Mouse (Mus musculus) regulatory T cell (primary cell): ENCODE results near the gene Scn3a.
"Not testable (repeated sequence)": the region's sequence is repeated elsewhere in the genome, so short reads cannot be mapped to it uniquely, and the experiment has no call there.

Experiments used
- in situ Hi-C: fragments of 300-600 bp; cut with MboI, MseI; formaldehyde crosslinking; loops from one replicate; pipeline ENCODE4 v1.15.1; 2025; ENCODE audit warnings: high pct_unique_total_duplicates

The Scn3a gene

DNA sequence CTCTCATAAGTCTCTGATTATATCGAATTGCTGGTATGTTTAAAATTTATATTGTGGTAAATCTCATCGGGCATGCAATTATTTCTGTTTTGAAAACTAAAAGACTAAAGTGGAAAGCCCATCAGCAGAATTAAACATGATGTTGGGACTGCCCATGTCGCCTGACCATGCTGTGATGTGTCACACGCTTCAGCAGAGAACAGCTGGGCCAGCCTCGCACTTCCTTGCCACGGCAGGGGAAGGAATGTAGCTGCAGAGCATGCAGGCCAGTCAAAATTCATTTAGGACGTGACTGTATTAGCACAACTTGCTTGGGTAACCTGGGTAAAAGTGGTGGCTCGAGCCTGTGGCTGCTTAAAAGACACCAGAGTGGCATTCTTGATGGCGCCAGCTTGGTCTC, 77.0 kb downstream of the Scn3a start:
- in situ Hi-C loops, result no loop called here

DNA sequence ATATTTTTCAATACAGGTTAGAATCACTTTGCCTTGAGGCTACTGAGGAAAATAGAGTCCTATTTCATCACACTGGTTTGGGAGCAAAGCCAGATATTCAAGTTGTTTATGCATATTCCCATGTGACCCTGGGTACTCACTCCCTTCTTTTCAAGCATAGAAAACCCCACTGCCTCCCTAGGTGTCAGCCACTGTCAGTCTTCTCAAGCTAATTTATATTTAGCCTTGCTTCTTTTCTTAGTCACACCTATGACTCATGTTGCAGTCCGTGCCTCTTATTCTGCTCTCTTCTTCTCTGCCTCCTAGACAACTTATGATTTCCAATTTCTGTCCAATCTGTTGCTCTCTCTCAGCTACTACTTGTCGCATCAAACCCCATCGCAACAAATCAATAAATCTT, 84.0 kb downstream of the Scn3a start:
- in situ Hi-C loops, result loop anchor here (10.0 kb wide), 1 partner anchor 1641 kb away; no protein-coding TSS in a partner anchor

DNA sequence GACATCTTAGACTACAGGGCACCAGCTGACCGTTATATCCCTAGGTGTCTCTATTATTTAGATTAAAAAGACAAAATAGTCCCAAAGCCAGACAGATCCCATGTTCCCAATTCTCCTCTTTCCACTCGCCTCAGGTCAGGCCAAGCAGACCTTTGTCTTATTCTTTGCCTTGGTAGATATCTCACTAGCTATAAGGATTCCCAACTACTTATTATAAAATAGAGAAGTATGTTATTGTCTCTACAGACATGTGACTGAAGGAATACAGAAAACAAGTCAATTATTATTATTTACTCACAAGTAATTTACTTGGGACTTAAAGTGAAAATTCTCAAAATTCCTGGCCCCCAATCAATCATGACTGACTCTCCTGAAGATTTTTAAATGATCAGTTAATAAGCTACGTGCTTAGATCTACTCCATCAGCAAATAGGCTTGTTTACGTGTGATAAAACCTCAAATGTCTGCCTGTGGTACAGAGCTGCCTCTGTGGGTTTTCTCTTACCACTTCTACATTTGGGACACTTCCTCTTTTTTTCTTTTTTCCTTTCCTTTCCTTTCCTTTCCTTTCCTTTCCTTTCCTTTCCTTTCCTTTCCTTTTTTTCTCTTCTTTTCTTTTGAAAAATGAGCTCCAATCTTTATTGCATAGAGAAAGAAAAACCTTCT, 86.3 kb downstream of the Scn3a start:
- in situ Hi-C loops, result loop anchor here (10.0 kb wide), 1 partner anchor 1644 kb away; no protein-coding TSS in a partner anchor

DNA sequence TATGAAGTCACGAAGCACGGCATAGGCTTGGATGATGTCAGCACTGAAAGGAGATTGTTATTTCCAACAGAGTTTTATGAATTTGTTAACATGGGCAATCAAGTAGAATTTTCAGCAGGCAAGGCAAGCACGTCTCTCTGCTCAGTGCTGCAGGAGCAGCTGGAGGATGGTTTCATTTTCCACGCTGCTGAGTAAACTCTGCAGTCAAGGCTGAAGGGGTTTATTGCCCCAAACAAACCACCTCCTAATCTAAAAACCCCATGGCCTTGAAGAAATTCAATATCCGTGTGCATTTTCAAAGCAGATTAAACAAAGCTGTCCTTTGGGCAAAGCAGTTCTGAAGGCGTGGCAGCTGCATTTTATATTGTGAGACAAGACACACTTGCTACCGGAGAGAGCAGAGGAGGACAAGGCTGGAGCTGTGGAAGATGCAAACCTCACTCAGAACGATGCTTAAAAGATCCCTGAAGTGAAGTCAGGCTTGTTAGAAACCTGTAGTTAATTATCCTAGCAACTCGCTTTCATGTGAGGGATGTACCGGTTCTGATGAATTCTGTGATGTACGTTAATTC, 96.0 kb downstream of the Scn3a start:
- in situ Hi-C loops, result no loop called here

DNA sequence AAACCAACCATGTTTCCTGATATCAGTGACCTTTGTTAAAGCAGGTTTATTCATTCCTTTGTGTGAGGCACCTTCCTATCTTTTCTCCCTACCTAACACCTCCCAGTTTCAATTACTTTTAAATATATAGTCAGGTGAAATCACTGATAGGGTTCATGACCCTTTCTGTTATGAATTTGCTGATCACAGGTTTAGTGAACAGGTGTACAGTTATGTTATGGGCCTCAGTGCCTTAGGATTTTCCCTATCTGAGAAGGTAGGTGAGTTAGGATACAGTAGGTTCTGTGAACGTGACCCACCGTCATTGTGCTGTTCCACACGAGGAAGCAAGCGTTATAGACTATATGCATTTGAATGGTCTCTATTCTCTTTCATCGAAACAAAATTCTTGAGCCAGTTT, 101.7 kb downstream of the Scn3a start:
- in situ Hi-C loops, result no loop called here

DNA sequence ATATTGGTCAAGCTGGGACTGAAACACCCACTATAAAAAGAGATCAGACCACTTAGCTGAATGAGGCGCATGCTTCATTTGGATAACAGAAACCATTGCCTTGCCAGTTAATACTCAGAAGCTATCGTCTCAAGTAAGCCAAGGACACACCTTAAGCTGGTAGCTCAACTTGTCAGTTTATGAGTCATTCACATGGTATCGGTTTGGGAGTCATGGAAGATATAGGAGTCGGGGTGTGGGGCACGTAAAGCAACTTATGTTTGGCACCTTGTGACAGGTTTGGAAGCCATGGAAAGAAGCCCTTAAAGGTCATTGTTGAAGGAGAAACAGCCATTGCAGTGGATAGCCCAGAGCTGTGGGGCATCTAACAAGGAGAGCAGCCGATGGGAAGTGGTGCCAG, 113.7 kb downstream of the Scn3a start:
- in situ Hi-C loops, result no loop called here

DNA sequence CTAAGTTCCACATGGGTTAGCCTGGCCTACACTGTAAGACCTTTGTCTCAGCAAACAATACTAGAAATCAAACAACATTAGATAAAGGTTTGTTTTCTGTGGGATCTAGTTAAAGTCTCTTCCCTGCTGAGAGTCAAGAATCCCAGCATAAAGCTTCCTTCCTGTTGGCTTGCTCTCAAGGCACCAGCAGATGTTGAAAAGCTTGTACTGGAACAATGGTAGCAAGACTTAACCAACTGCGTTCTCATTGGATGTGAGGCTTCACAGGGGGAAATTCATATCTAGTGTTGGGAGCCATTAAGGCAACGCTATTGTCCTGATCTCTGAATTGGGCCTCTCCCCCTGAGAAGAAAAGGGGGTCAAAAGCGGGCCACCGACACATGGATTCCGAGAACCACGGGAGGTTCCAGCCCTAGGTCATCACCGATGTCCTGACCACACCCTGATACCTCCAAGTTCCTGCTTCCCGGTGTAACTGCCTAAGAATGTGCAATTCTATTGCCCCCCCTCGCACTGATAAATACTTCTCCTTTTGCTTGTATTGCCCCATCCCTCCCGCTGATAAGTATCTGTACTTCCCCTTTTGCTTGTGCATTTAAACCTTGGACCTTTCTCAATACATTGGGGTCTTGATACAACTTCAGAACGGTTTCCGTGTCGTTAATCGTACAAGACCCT, 115.9 kb downstream of the Scn3a start:
- in situ Hi-C loops, result not testable (repeated sequence)

DNA sequence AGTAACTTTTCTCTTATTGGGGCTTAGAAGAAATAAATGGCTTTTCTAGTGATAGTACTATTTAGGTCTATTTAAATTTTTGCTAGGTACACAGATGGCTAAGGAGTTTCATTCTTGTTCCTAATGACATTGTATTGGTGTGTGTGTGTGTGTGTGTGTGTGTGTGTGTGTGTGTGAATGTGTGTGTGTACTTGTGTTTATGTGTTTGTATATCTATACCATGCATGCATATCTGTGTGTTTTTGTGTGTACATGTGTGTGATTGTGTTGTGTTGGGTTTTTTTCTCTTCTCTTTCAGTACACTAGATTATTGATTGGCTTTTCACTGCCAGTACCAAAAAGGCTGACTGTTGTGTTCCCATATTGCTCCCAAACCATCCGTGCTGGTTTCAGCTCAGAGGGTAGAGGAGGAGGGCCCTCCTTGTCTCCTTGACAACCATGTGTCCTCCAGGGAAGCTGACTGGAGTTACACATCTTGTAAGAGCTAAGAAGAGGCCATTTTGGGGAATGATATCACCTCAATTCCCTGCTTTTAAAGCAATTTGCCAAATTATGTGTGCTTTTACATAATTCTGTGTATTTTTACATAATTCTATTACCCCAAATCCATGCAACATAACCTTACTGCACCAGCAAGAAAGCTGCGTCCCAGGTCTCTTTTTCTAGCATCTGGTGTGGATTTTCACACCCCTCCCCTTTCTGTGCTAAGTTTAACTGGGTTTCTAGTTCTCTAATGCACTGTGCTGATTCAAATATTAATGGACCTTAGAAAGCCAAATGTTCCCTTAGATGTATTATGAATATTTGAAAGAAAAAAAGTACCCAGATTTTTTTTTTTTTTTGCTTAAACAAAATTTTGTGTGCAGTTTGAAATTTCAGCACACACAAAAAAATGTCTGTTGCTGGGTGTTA, 116.7 kb downstream of the Scn3a start:
- in situ Hi-C loops, result no loop called here

DNA sequence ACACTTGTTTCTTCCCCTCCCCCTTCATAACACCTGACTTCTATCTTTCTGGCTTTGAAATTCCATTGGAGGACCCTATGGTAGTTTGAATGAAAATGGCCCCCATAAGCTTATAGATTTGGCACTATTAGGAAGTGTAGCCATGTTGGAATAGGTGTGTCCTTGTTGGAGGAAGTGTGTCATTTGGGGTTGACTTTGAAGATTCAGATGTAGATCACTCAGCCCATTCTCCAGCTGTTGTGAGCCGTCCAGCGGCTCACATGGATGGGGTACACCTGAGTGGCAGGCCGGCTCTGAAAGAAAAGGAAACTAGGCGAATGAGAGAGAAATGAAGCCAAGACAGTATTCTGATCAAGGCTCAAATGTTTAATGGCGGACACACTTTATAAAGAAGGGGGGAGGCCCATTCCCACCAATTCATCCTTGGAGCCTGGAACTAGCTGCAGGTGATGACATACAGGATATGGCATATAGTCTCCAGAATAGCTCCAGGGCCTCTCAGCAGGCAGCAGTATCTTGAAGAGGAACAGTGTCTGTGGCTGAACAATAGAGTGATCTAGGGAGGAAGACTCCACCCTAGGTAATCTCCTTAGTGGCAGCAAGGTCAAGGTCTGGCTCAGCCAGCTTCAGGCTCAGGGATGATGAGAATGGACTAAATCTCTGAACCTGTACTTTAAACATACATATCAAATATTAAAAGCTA, 118.2 kb downstream of the Scn3a start:
- in situ Hi-C loops, result no loop called here

DNA sequence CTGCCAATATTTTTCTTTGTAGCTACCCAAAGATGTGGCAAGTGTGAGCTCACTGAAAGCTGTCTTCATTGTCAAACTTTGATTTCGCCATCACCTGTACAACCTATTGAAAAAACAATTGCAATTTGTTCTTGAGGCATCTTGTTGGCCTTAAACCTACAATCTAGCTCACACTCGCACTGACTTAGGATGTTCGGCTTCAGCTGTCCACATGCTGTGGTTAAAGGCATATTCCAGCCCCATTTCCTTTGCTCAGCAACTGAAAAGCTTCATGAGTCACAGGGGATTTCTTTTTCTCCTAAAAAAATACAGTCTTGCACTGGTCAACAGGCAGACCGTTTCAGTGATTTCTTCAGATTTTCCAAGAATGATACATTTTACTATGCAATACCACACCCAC, 124.3 kb downstream of the Scn3a start:
- in situ Hi-C loops, result no loop called here

DNA sequence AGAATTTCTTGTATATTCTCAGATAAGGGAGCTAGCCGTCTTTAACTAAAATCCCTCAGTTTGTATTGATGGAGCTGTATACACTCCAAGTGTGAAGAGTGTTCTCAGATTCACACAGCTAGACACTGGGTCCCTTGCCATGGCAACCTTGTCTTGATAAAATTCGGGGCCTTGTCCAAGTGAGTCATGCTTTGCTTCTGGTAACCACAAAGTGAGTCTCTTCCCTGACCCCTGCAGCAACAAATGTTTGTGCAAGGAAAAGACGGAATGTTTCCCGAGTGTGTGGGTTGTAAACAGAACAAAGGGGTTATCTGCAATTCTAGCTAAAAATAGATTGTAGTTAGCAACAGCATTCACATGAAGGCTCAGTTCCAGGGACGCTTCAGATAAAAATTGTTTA, 125.9 kb downstream of the Scn3a start:
- in situ Hi-C loops, result no loop called here

DNA sequence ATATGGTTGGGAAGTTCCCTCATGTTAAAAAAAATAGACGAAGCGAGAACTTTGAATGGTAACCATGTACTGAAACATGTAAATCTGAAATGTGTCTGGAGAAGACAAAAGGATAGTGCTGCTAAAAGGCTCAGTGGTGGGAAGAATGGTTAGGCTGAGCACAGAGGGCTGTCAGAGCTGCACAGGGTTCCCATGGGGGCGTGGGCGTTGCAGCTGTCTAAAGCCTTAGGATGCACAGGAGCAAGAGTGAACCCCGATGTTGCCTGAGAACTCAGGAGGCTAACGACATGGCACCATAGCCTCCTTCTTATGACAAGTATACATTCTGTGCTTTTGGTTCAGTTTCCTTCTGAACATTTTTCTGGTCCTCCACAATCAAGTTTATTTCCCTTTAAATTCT, 126.3 kb downstream of the Scn3a start:
- in situ Hi-C loops, result no loop called here

DNA sequence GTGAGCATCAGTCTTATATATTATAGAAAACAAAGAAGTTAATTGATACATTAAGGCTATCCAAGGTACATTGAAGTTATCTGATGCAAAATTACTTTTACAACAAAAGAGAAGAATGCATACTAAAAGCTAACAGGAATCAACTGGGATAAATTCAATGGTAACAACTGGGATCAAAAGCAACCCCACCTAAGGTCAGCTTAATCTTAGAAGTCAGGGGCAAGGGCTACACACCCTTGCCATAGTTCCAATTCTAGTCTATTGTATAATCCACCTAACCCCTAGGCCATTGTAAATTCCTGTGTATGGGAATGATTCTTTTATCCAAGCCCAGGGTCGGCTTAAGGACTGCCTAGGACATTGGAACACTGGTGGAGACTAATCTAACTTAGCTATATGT, 130.5 kb downstream of the Scn3a start:
- in situ Hi-C loops, result no loop called here

DNA sequence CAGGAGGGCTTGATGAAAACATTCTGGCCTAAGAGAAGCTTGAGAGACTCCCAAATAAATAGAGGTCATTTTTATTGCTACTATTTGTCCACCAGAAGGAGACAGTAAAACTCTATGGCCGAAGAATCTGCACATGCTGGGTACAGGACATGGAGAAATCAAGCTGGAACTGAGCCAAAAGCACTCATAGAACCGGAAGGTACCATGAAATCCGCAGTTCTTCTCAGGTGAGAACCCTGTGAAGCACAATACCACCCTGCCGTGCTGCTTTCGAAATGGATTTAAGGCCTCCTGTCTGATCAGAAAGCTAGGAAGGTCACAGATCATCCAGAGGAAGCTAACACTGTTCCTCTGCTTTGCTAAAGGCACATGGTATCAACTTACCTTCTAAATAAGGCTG, 143.9 kb downstream of the Scn3a start:
- in situ Hi-C loops, result no loop called here

DNA sequence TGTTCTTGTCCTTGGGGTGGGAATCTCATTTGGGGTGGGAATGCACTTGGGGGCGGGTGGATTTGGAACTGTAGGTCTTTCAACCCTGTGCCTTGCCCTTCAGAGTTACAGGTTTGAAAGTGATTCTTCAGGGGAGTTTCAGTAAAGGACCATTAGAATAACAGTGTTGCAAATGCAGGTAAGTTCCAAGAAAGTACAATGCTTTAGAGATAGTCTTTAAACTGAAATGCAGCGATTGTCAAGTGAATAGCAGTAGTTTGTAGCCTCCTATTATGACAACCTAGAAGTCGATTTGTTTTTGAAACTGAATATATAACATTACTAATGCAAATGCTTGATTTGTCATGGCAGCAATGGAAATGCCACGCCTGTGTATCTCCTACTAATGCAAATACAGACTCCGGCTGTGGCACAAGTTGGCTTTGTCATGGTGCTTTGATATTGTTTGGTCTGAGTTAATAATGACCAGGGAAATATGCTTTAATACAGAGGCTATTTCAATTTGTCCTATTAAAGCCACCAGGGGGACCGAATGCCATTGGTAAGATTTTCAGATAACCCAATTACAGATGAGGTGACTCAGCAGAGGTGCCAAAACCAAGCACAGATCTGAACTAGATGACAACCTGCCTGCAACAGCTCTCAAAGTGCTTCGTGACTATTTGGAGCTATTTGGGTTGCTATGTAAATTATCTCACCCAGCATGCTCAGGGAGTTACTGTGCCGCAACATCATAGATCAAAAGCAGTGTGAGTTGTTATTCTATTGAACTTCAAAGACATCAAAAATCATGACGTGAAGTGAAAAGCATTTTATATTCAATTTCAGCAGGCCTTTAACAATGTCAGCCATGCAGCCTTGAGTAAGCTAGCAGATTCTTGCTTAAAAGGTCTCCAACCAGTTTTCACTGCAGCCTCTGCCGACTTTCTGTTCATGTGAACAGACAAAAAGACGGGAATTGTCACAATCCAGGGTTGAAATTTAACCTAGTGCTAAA, 145.9 kb downstream of the Scn3a start:
- in situ Hi-C loops, result no loop called here

DNA sequence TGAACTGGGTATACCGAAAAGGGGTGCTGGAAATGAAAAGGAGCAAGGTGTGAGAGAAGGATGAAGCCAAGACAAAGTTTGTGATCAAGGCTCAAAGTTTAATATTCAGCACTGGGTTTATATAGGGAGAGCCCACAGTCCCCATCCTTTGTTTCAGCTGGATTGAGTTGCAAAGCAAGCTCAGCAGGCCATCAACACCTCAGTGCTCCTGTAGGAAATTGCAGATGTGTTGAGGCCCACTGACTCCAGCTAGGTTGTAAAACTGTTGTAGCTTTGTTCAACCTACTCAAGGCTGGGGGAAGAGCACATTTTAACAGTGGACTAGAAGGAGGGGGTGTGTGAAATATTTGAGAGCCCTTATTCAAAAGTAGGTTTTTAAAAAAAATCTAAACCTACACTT, 148.8 kb downstream of the Scn3a start:
- in situ Hi-C loops, result no loop called here

DNA sequence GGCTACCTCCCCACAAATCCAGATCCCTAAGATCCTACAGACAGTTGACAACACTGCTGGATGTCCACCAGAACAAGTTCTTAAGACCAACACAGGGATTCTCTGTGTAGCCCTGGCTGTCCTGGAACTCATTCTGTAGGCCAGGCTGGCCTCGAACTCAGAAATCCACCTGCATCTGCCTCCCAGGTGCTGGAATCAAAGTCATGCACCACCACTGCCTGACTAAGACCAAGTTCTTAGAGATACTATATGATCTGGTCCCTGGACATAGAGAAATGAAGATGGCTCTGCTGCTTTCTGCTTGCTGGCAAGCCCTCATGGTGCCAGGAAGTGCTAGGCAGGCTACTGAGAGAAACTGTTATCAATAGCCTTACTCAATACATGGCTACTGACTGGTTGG, 150.9 kb downstream of the Scn3a start:
- in situ Hi-C loops, result no loop called here

DNA sequence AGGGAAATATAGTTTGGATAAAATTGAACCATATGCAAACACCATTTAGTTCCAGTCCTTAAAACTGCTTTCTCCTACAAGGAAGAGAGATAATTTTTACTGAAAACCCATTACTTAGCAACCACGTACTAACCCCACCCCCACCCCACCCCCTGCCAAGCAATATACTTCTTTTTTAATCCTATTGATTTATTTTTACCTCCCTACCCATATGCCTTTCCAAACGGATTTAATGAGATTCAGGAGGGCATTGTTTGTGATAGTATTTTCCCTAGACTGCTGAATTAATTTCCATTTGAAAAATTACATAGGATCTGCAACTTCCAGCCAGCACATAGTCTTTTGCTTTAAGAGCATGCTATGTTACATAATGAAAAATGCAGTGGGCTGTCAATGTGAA, 152.1 kb downstream of the Scn3a start:
- in situ Hi-C loops, result no loop called here

DNA sequence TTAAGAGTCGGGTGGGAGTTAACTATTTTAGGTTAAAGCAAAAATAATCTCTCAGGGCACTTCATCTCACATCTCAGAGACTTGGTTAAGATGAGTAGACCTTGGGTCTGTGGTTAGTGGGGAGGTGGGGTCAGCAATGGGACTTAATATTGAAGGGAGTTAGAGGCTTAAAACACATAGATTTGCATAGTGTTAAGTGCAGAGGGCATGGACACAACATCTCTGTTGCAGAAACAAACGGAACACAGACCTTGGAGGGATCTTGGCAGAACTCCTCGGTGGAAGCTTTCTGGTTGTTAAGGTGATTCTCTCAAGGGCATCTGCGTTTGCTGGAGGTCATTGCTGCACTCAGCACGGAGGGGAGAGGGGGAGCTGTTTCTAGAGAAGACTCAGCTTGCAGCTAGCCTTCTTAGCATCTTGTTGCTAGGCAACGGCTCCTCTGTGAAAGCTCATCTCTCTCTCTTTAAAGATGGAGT, 152.6 kb downstream of the Scn3a start:
- in situ Hi-C loops, result loop anchor here (5.0 kb wide), 1 partner anchor 152 kb away; the partner anchor contains the start of gene Scn3a

DNA sequence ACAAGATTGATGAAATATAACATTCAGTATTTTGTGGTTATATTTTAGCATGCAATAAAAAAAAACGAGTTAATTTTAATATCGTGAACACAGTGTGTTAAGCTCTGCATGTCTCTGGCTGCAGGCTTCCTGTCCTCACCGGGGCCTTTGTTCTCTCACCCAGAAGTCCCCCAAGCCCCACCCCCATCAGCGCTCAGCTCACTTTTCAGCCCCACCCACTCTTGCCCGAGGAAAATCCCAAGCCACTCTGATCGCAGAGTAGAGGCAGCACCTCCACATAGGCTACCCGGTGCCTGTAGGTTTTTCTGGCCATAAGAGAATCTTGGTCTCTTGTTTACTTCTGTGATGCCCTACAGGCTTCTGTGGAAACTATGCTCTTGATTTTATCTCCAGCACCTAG, 153.2 kb downstream of the Scn3a start:
- in situ Hi-C loops, result loop anchor here (5.0 kb wide), 1 partner anchor 153 kb away; the partner anchor contains the start of gene Scn3a
